Mouse (Mus musculus): ENCODE measurements around the gene Tdp2. TPM values are rescaled to one million over a fixed set of nuclear protein-coding genes. Genes with fewer than 3 reads are reported as not detected.
"Not testable (repeated sequence)": the region's sequence is repeated elsewhere in the genome, so short reads cannot be mapped to it uniquely, and the experiment has no call there.

The Tdp2 gene
- total RNA-seq, 2 experiments from 2014 or later: 17.8 to 18.0 TPM

- intact Hi-C loops (cut with DNase I): no loop called here
- DNase-seq: no peak
Measured at GRCm38 (mm10) chr13:24822663-24823343, 8.7 kb upstream of the Tdp2 start.

GRCm38 (mm10) chr13:24824647-24825046 is 6.8 kb upstream of the Tdp2 start:
- intact Hi-C loops (cut with DNase I): no loop called here

DNA sequence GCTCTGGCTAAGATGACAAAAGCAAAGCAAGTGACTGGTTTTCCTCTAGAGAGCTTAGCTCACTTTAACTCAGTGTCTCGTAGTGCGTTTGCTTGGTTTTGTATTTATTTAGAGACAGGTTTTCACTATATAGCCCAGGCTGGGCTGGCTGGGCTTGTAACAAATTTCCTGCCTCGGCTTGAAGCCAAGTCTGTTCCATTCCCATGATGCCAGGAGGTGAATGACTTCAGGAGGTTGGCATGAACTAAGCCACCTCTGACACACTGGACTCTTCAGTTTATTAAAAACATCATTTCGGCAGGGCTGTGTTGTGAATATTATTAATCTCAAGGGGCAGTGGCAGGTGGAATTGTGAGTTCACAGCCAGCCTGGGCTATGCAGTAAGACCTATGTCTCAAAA is 5.9 kb upstream of the Tdp2 start:
- intact Hi-C loops (cut with DNase I): no loop called here
- DNase-seq: peak; percentile 52 to 57

More at GRCm38 (mm10) chr13:24824647-24825046, 6.8 kb upstream of the Tdp2 start:
- DNase-seq: peak; percentile 57 to 59

DNA sequence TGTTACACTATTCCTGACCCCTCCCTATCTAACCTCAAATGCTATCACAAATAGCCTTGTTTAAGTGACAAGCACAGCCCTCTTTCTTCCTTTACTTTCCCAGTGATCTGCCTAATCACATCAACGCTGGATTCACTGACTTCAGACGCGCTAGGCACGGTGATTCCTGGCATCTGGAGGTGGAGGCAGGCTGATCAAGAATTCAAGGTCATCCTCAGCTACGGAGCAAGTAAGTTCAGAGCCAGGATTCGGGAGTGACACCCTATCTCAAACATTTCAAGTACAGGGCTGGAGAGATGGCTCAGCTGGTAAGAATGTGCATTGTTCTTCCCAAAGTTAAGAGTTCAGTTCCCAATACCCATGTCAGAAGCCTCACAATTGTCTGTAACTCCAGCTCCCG is 5.4 kb upstream of the Tdp2 start:
- DNase-seq: no peak
- intact Hi-C loops (cut with DNase I): no loop called here

- intact Hi-C loops (cut with DNase I): loop anchor here (1.0 kb wide), 1 partner anchor 30 kb away; the partner anchor contains the start of gene BC005537
- DNase-seq: peak in 1 of 2 experiments; percentile 32
Measured at GRCm38 (mm10) chr13:24830756-24831352, 625 bp upstream of the Tdp2 start.

DNA sequence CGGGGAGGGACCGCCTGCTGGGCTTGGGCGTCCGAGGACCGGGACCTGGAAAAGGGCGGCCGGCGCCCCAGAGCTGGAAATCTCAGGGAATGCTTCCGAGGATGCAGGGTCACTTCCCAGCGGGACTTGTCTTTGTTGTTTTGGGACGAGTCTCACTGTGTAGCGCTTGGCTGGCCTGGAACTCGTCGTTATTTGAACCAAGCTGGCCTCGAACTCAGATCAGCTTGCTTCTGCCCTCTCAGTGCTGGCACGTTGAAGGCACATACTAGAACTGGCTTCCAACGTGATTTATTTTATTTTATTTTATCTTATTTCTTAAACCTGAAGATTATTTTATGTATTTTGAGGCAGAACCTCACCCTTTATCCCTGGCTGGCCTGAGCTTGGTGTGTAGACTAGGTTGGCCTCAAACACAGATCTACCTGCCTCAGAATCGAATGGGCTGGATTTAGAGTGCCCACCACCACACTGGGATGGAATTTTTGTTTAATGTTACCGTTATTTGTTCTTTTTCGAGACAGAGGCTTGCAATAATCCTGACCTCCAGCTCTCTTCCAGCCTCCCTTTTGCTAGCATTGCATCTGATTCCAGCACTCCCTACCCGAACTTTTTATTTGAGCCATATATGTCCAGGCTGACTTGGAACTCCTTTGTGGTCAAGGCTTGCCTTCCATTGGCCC is 792 bp downstream of the Tdp2 start:
- DNase-seq: no peak
- intact Hi-C loops (cut with DNase I): no loop called here

- no peak for DNase-seq
Measured at GRCm38 (mm10) chr13:24832811-24833155, 1.3 kb downstream of the Tdp2 start.

GRCm38 (mm10) chr13:24837765-24838164 is 6.3 kb downstream of the Tdp2 start:
- intact Hi-C loops (cut with DNase I); DNase-seq: not testable (repeated sequence)

More at GRCm38 (mm10) chr13:24832811-24833155, 1.3 kb downstream of the Tdp2 start:
- intact Hi-C loops (cut with DNase I): no loop called here

DNA sequence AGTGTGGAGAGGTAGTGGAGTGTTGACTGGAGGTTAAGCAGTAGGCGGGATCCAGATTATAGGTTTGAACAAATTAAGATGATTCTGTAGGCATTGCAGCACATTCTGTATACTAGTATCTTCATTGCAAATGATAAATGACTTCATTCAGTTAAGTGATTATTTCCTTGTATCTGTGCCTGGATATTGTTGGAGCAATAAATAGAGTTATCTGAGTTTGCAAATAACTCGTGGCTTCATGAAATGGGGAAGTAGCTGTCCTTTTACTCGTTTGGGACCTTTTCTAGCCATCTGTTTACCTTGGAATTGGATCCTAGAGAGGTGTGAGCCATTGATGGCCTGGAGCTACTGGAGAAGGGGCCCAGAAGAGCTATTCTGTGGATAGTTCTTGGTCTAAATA is 8.4 kb downstream of the Tdp2 start:
- intact Hi-C loops (cut with DNase I): no loop called here
- no peak for DNase-seq

GRCm38 (mm10) chr13:24841702-24842101 is 10.2 kb downstream of the Tdp2 start:
- DNase-seq: no peak
- intact Hi-C loops (cut with DNase I): no loop called here

DNA sequence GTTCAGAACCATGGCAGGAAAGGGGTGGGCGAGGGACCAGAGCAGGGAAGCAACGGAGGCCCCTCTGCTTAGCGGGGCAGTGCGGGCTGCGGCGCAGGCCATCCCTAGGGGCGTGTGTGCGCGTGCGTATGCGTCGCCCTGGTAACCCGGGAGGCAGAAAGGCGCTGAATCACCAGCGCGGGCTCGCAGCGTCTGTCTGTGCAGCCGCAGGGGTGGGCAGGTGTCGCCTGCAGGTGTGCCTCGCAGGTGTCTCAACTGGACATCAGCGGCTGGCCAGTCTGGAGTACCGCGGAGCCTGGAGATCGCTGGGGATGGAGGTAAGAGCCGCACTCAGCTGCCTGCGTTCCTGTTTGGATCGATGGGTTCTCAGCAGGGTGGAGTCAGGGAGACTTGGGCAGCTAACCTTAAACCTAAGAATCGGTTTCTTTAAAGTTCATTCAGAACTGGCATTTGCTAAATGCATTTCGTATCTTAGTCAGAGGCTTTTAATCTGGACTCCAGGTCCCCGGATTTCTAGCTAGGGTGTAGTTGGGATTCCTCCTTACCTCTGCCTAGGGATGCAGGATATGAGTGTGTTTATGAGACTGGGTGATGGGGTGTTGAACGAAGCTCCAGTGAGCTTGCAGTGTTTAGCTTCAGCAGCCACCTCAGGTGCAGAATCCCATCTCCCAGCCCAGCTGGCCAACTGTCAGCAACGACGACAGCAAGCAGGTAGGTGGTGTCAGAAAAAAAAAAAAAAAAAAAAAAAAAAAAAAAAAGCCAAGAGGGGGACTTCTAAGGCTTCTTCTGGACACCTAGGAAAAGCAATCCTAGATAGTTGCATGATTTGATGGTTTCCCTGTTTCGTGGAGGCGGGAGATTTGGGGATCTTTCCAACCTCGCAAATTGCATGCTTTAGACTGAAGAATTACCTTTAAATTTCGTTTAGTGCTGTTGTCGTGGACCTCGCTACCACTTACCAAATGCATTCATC is 13.8 kb downstream of the Tdp2 start, which contains the start of gene D130043K22Rik:
D130043K22Rik (plus strand) TSS at position 153 of the 973 bp plus-strand sequence.
- peak; percentile 27 to 48 for DNase-seq
- intact Hi-C loops (cut with DNase I): loop anchor here (5.0 kb wide), 1 partner anchor 77 kb away; no protein-coding TSS in a partner anchor

- DNase-seq: no peak
- intact Hi-C loops (cut with DNase I): loop anchor here (5.0 kb wide), 1 partner anchor 73 kb away; no protein-coding TSS in a partner anchor
Measured at GRCm38 (mm10) chr13:24849318-24849717, 17.8 kb downstream of the Tdp2 start.

DNA sequence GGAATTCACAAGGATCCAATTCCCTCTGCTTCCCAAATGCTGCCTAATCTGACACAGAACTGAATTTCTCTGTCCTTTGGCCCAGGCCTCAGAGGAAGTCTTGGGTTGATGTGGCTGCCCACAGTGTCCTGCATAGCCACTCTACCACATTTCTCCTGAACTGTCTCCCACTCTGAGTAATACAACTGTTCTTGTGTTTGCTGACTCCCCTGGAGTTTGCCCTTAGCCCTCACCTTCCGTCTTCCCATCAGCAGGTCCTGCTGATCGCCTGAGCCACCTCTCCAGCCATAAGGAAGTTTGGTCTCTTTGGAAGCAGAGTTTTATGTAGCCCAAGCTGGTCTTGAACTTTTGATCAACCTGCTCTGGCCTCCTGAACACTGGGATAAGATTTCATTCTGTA is 20.5 kb downstream of the Tdp2 start:
- intact Hi-C loops (cut with DNase I): no loop called here

GRCm38 (mm10) chr13:24852570-24852969 is 21.1 kb downstream of the Tdp2 start:
- DNase-seq: peak in 1 of 2 experiments; percentile 29

More for the DNA sequence above, 20.5 kb downstream of the Tdp2 start:
- DNase-seq: no peak

GRCm38 (mm10) chr13:24859115-24859514 is 27.6 kb downstream of the Tdp2 start:
- intact Hi-C loops (cut with DNase I): no loop called here
- DNase-seq: no peak

More at GRCm38 (mm10) chr13:24852570-24852969, 21.1 kb downstream of the Tdp2 start:
- intact Hi-C loops (cut with DNase I): no loop called here

GRCm38 (mm10) chr13:24861084-24861483 is 29.6 kb downstream of the Tdp2 start:
- intact Hi-C loops (cut with DNase I): no loop called here
- no peak for DNase-seq

GRCm38 (mm10) chr13:24862021-24862420 is 30.5 kb downstream of the Tdp2 start:
- intact Hi-C loops (cut with DNase I): no loop called here
- DNase-seq: peak; percentile 11 to 14

- peak; percentile 15 to 55 for DNase-seq
- intact Hi-C loops (cut with DNase I): no loop called here
Measured at GRCm38 (mm10) chr13:24862520-24862919, 31.0 kb downstream of the Tdp2 start.

- intact Hi-C loops (cut with DNase I): no loop called here
- DNase-seq: no peak
Measured at GRCm38 (mm10) chr13:24866430-24867402, 35.2 kb downstream of the Tdp2 start.
